9 mouse cellular contexts compared by ENCODE assay signal in the genomic region with DNA sequence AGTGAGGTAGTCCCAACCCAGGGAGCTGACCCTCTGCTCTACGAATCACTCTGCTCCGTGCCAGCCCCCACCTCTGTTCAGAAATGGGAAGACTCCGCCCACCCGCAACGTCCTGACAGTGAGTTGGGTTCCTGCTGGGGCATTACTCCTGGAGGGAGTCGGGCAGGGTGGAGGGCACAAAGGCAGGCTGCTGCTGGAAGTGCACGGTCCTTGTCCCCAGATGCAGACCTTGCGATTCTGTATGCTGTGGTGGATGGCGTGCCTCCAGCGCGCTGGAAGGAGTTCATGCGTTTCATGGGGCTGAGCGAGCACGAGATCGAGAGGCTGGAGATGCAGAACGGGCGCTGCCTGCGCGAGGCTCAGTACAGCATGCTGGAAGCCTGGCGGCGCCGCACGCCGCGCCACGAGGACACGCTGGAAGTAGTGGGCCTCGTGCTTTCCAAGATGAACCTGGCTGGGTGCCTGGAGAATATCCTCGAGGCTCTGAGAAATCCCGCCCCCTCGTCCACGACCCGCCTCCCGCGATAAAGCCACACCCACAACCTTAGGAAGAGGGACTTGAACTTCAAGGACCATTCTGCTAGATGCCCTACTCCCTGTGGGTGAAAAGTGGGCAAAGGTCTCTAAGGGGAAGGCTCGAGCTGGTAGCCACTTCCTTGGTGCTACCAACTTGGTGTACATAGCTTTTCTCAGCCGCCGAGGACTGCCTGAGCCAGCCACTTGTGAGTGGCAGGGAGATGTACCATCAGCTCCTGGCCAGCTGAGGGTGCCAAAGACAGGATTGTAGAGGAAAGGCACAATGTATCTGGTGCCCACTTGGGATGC. TPM values are rescaled to one million over a fixed set of nuclear protein-coding genes. Genes with fewer than 3 reads are reported as not detected.
DNase-seq lines count a peak whose midpoint lies in the region; ATAC-seq and TF ChIP-seq lines count a peak whose summit lies in the region.
"Had no signal": no experiment of that assay in that cellular context is flagged by ENCODE, and none has a peak within 500 bp of the region (broad histone marks: within the 10 kb centered on the region; RNA-seq: fewer than 3 reads in every experiment).

No protein-coding gene starts in this region.

- H3K4me3 ChIP-seq in CH12.LX (replicated peaks in 1 of 3; ENCODE audit: low read depth in 2 of 3, low read length in 2 of 3, poor library complexity in 1 of 3), result no peak overlapping the region
- no peak overlapping the region for H3K4me3 ChIP-seq in cortical plate, adult 2 months (ENCODE audit: insufficient read depth, low read length)
- H3K4me3 ChIP-seq in hindbrain, embryonic 13.5 days, result peak overlapping the region; percentile 32

- H3K4me1 ChIP-seq in CH12.LX (ENCODE audit: control insufficient read depth in 1 of 2, insufficient read depth in 2 of 2), result peaks cover 8 to 11% of the 10 kb centered on the region in 2 experiments
- H3K4me1 ChIP-seq in cortical plate, adult 2 months (ENCODE audit: control insufficient read depth, insufficient read depth, low read length), result no peaks in the 10 kb centered on the region
- H3K4me1 ChIP-seq in hindbrain, embryonic 13.5 days (replicated peaks), result peaks cover 22% of the 10 kb centered on the region

- no peak overlapping the region for H3K4me2 ChIP-seq in CH12.LX (ENCODE audit: insufficient read depth, low read depth, poor library complexity, severe bottlenecking)
- peak overlapping the region; percentile 54 for H3K4me2 ChIP-seq in hindbrain, embryonic 13.5 days

- peak; percentile 62 for DNase-seq in gastrocnemius, postnatal 10 days
- no peak for DNase-seq in gastrocnemius, adult 18-20 months (ENCODE audit: low spot score)
- no peak for DNase-seq in CH12.LX (ENCODE audit: extremely low read depth)
- DNase-seq in left cerebral cortex, postnatal 4 days, result peak; percentile 58
- DNase-seq in retina, postnatal 1 day, result peak; percentile 63
- DNase-seq in thymus, postnatal 36 days, result no peak

- intact Hi-C loops in left cerebral cortex, postnatal 4 days (cut with DNase I), result no loop called here

- ATAC-seq in hindbrain, embryonic 13.5 days (ENCODE audit: low FRiP score), result peak; percentile 55

- no peaks in the 10 kb centered on the region for H3K36me3 ChIP-seq in CH12.LX (replicated peaks in 1 of 2; ENCODE audit: control insufficient read depth in 1 of 2, insufficient read depth in 1 of 2, low read length in 1 of 2)
- H3K36me3 ChIP-seq in hindbrain, embryonic 13.5 days, result no peaks in the 10 kb centered on the region; the same call in 1 of the 2 replicates

- dilution Hi-C loops in CH12.LX (cut with MboI; ENCODE audit: extremely low pct_ligation_motif_present, extremely low pct_unique_long_range_greater_than_20kb, low sequenced_read_pairs), result no loop called here

- TF ChIP-seq RAD21 in CH12.LX (IDR thresholded peaks at IDR 0.05; ENCODE audit: low read depth, low read length), result peak; percentile 35

- WGBS in hindbrain, embryonic 13.5 days, result 14% methylated on average over 38 of the region's 38 CpGs

- peak in 1 of 2 experiments; percentile 42; a peak in 2 of 4 replicates for TF ChIP-seq CTCF in CH12.LX (conservative IDR thresholded peaks at IDR 0.05 in 1 of 2, IDR thresholded peaks at IDR 0.05 in 1 of 2; ENCODE audit: low read depth in 2 of 2, low read length in 2 of 2)
- TF ChIP-seq CTCF in cortical plate, adult 2 months (IDR thresholded peaks at IDR 0.05; ENCODE audit: extremely low read depth, insufficient read depth, low read length), result peak; percentile 58

- in situ Hi-C loops in CH12.LX (cut with MboI; ENCODE audit: low pct_ligation_motif_present, low pct_unique_long_range_greater_than_20kb, low sequenced_read_pairs), result no loop called here

- no peak for TF ChIP-seq POLR2A in CH12.LX (IDR thresholded peaks at IDR 0.05; ENCODE audit: low read depth, low read length)
- no peak for TF ChIP-seq POLR2A in cortical plate, adult 2 months (IDR thresholded peaks at IDR 0.05; ENCODE audit: extremely low read depth, insufficient read depth, low read length)

- H3K27me3 ChIP-seq in CH12.LX (replicated peaks), result peaks cover 93% of the 10 kb centered on the region
- H3K27me3 ChIP-seq in hindbrain, embryonic 13.5 days, result peaks cover 59% of the 10 kb centered on the region

- no peak overlapping the region for H3K9ac ChIP-seq in CH12.LX (ENCODE audit: insufficient read depth, low read depth)
- H3K9ac ChIP-seq in hindbrain, embryonic 13.5 days, result peak overlapping the region; percentile 56

- no peak for TF ChIP-seq EP300 in CH12.LX (IDR thresholded peaks at IDR 0.05; ENCODE audit: low read length)

- no peak overlapping the region for H3K27ac ChIP-seq in CH12.LX (ENCODE audit: insufficient read depth, low read depth)
- no peak overlapping the region for H3K27ac ChIP-seq in cortical plate, adult 2 months (ENCODE audit: insufficient read depth, low read length)
- no peak overlapping the region for H3K27ac ChIP-seq in hindbrain, embryonic 13.5 days

- H3K9me3 ChIP-seq in CH12.LX (replicated peaks; ENCODE audit: low read length), result peaks cover 11% of the 10 kb centered on the region
- H3K9me3 ChIP-seq in hindbrain, embryonic 13.5 days, result no peaks in the 10 kb centered on the region

- H3K79me2 ChIP-seq in CH12.LX (replicated peaks; ENCODE audit: control insufficient read depth, extremely low read depth, insufficient read depth, poor library complexity, severe bottlenecking), result no peaks in the 10 kb centered on the region

TF ChIP-seq in CH12.LX, 34 proteins besides CTCF, POLR2A, EP300 and RAD21:
- TF ChIP-seq JUN (IDR thresholded peaks at IDR 0.05; ENCODE audit: insufficient read depth, low read depth, low read length) (no peak), E2F4 (IDR thresholded peaks at IDR 0.05; ENCODE audit: insufficient replicate concordance, low read depth, low read length) (no peak), GABPA (IDR thresholded peaks at IDR 0.05; ENCODE audit: insufficient replicate concordance, low read depth, low read length) (no peak), SMC3 (IDR thresholded peaks at IDR 0.05; ENCODE audit: low read depth, low read length) (peak; percentile 13; the same call in 1 of the 2 replicates), JUND (conservative IDR thresholded peaks at IDR 0.05; ENCODE audit: low read depth, low read length) (no peak), TCF12 (IDR thresholded peaks at IDR 0.05; ENCODE audit: low read depth, low read length) (no peak), UBTF (IDR thresholded peaks at IDR 0.05; ENCODE audit: low read depth, low read length) (no peak), CHD1 (IDR thresholded peaks at IDR 0.05; ENCODE audit: low read depth, low read length) (no peak)

RNA-seq across cellular contexts. Expression of a gene that starts 12.5 kb away (rescaled TPM):
- 10 to 100 TPM; 43.8 to 58.8 TPM for total RNA-seq in gastrocnemius, postnatal 10 days (2021)
- 10 to 100 TPM; 16.6 to 24.9 TPM for total RNA-seq in gastrocnemius, adult 18-20 months (2021)
- total RNA-seq in CH12.LX (2012; rRNA removed) (0.13 and 0.21 TPM in 2 replicates), CH12.LX (2014; rRNA removed) (not detected in 2 replicates)
- polyA plus RNA-seq in CH12.LX (2012; ENCODE audit: insufficient read length, low read depth), result not detected in 2 replicates
- polyA plus RNA-seq in cortical plate, adult 2 months (2012; rRNA removed), result 13.6 and 14.9 TPM in 2 replicates
- 15.1 and 15.7 TPM in 2 replicates for polyA plus RNA-seq in hindbrain, embryonic 13.5 days (2015; fragmentation: Nextera tagmentation; extraction: Ambion mirVana)
- 10 to 100 TPM; 11.2 to 12.0 TPM for total RNA-seq in left cerebral cortex, postnatal 4 days (2021)

RNA-seq across cellular contexts. Expression of a gene that starts 18.9 kb away (rescaled TPM):
- under 1 TPM in 1 of 2 experiments, not detected in 1; 0.07 TPM for total RNA-seq in gastrocnemius, postnatal 10 days (2021)
- total RNA-seq in gastrocnemius, adult 18-20 months (2021), result not detected
- total RNA-seq in CH12.LX (2012; rRNA removed) (not detected in 2 replicates), CH12.LX (2014; rRNA removed) (not detected in 2 replicates)
- polyA plus RNA-seq in CH12.LX (2012; ENCODE audit: insufficient read length, low read depth), result not detected in 2 replicates
- polyA plus RNA-seq in cortical plate, adult 2 months (2012; rRNA removed), result 0.11 and 0.23 TPM in 2 replicates
- polyA plus RNA-seq in hindbrain, embryonic 13.5 days (2015; fragmentation: Nextera tagmentation; extraction: Ambion mirVana), result 0.12 TPM in 2 replicates
- not detected for total RNA-seq in left cerebral cortex, postnatal 4 days (2021)
- total RNA-seq: gastrocnemius, postnatal 36 days had no signal

RNA-seq across cellular contexts. Expression of a gene that starts 41.2 kb away (rescaled TPM):
- under 1 TPM; 0.31 to 0.43 TPM for total RNA-seq in gastrocnemius, postnatal 10 days (2021)
- total RNA-seq in gastrocnemius, adult 18-20 months (2021), result under 1 TPM; 0.19 to 0.25 TPM
- total RNA-seq in CH12.LX (2012; rRNA removed) (not detected in 2 replicates), CH12.LX (2014; rRNA removed) (not detected in 2 replicates)
- not detected in 2 replicates for polyA plus RNA-seq in CH12.LX (2012; ENCODE audit: insufficient read length, low read depth)
- 4.0 and 4.7 TPM in 2 replicates for polyA plus RNA-seq in cortical plate, adult 2 months (2012; rRNA removed)
- polyA plus RNA-seq in hindbrain, embryonic 13.5 days (2015; fragmentation: Nextera tagmentation; extraction: Ambion mirVana), result 0.29 and 0.31 TPM in 2 replicates
- total RNA-seq in left cerebral cortex, postnatal 4 days (2021), result 1 to 10 TPM; 1.5 to 2.1 TPM

RNA-seq across cellular contexts. Expression of a gene that starts 48.0 kb away (rescaled TPM):
- 10 to 100 TPM; 34.0 to 36.1 TPM for total RNA-seq in gastrocnemius, postnatal 10 days (2021)
- 10 to 100 TPM; 15.3 to 17.7 TPM for total RNA-seq in gastrocnemius, adult 18-20 months (2021)
- total RNA-seq in CH12.LX (2012; rRNA removed) (not detected in 2 replicates), CH12.LX (2014; rRNA removed) (not detected in 2 replicates)
- polyA plus RNA-seq in CH12.LX (2012; ENCODE audit: insufficient read length, low read depth), result not detected in 2 replicates
- polyA plus RNA-seq in cortical plate, adult 2 months (2012; rRNA removed), result 10.3 and 10.8 TPM in 2 replicates
- 13.5 and 15.2 TPM in 2 replicates for polyA plus RNA-seq in hindbrain, embryonic 13.5 days (2015; fragmentation: Nextera tagmentation; extraction: Ambion mirVana)
- 10 to 100 TPM in 1 of 2 experiments, 1 to 10 TPM in 1; 9.6 to 10.7 TPM for total RNA-seq in left cerebral cortex, postnatal 4 days (2021)

Comparison
In these comparisons a context has a peak if more than half of its experiments do, and no peak if none do; other contexts are left out.
1. DNase-seq: peak in gastrocnemius, postnatal 10 days (single experiment), left cerebral cortex, postnatal 4 days (single experiment) and retina, postnatal 1 day (single experiment); none in gastrocnemius, adult 18-20 months (single experiment), CH12.LX (single experiment) and thymus, postnatal 36 days (0 of 2).
2. RNA of a gene that starts 12.5 kb away (total RNA-seq): 43.8 to 58.8 TPM in gastrocnemius, postnatal 10 days, 16.6 to 24.9 TPM in gastrocnemius, adult 18-20 months and 11.2 to 12.0 TPM in left cerebral cortex, postnatal 4 days; 0.13 to 0.21 TPM in CH12.LX; every median in the first group is over 10 times any median in the second.